Mouse (Mus musculus) lung, postnatal 0 days (tissue): ENCODE data around the gene Lyzl6.

ENCODE experiments used
- CTCF ChIP-seq: IDR thresholded peaks from 2 replicates; pipeline ENCODE4 v1.5.1; 2016; ENCODE audit warnings: antibody characterized with exemption, mild to moderate bottlenecking
- EP300 ChIP-seq: IDR thresholded peaks from 2 replicates; pipeline ENCODE4 v1.6.1; 2016; ENCODE audit warnings: antibody characterized with exemption, mild to moderate bottlenecking, control low read depth

DNA sequence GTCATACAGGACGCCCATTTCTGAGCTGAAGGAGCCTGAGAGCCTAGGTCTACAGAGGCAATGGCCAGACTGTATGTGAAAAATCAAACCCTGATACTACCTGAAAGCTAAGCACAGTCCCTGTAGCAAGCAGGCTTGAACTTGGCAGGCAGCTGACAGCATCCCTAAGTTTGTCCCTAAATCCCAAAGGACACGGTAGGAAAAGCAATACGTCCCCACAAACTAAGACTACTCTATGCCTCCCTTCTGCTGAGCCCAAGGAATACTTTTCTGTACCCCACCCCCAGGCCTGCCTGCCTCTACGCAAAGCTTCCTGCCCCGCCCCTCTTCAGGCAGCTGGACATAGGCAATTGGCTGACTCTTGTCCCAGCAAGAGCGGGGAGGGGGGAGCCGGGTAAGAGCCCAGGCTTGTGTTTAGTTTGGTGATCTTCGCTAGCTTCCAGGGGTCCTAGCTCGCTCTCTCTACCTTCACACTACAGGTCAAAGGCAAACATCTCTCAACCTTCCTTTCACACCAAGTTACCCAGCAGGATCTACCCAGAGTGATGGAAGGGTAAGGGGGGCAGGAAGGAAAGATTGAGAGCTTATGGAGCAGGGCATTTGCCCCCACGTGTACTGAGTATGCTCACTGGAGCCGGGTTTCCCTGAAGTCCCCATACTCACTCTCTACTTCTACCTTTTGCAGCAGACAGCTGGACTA, 9.4 kb upstream of the Lyzl6 start:
- no peak for TF ChIP-seq CTCF
- no peak for TF ChIP-seq EP300
